Mouse (Mus musculus): ENCODE measurements around the gene Olfr1509. TPM values are rescaled to one million over a fixed set of nuclear protein-coding genes. Genes with fewer than 3 reads are reported as not detected.

Gene Olfr1509
- polyA plus RNA-seq, 1 experiment: not detected

DNA sequence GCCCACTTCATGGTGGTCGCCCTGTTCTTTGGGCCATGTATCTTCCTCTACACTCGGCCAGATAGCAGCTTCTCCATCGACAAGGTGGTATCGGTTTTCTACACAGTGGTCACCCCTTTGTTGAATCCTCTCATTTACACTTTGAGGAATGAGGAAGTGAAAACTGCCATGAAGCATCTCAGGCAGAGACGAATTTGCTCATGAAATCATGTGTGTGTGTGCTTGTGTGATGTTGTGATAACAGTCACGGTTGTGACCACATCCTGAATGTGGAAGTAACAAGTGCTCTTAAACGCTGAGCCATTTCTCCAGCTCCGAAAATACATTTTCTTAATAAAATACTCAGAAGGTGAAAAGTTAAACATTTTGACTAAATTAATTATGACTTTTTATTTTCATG, 8.3 kb downstream of the Olfr1509 start:
- TF ChIP-seq TCF12 (IDR thresholded peaks at IDR 0.05; ENCODE audit: insufficient read depth, poor library complexity, severe bottlenecking) (no peak), POLR2AphosphoS2 (IDR thresholded peaks at IDR 0.05; ENCODE audit: insufficient read length, low read depth) (no peak), MYOG (IDR thresholded peaks at IDR 0.05; ENCODE audit: control insufficient read depth in 1 of 3, insufficient read depth in 1 of 3, insufficient read length in 2 of 3, low read depth in 2 of 3) (no peak), POLR2A (IDR thresholded peaks at IDR 0.05; ENCODE audit: insufficient read length, low read depth) (no peak), TCF3 (IDR thresholded peaks at IDR 0.05; ENCODE audit: insufficient read length, low read depth) (no peak), CEBPB (IDR thresholded peaks at IDR 0.05; ENCODE audit: insufficient read depth, poor library complexity, severe bottlenecking) (no peak), MYOD1 (IDR thresholded peaks at IDR 0.05; ENCODE audit: control insufficient read depth in 1 of 3, insufficient read length in 2 of 3, low read depth in 2 of 3) (no peak), E2F4 (IDR thresholded peaks at IDR 0.05; ENCODE audit: insufficient read depth) (no peak), SRF (IDR thresholded peaks at IDR 0.05; ENCODE audit: control insufficient read depth, insufficient read length, low read depth) (no peak), USF1 (IDR thresholded peaks at IDR 0.05; ENCODE audit: low read depth) (no peak), REST (IDR thresholded peaks at IDR 0.05; ENCODE audit: insufficient read depth, insufficient read length) (no peak), MAX (IDR thresholded peaks at IDR 0.05; ENCODE audit: low read depth) (no peak)
- H3K4me3 ChIP-seq: no peak overlapping the region
- no peak overlapping the region for H3K4me2 ChIP-seq (ENCODE audit: low read depth)
- no peak overlapping the region for H3ac ChIP-seq (ENCODE audit: control insufficient read depth, insufficient read length)
- H3K79me2 ChIP-seq (ENCODE audit: control insufficient read depth, insufficient read depth): no peaks in the 10 kb centered on the region
- no peaks in the 10 kb centered on the region for H3K27me3 ChIP-seq (ENCODE audit: control insufficient read depth, insufficient read depth, insufficient read length)
- no peaks in the 10 kb centered on the region for H3K36me3 ChIP-seq (ENCODE audit: control insufficient read depth, insufficient read depth)

DNA sequence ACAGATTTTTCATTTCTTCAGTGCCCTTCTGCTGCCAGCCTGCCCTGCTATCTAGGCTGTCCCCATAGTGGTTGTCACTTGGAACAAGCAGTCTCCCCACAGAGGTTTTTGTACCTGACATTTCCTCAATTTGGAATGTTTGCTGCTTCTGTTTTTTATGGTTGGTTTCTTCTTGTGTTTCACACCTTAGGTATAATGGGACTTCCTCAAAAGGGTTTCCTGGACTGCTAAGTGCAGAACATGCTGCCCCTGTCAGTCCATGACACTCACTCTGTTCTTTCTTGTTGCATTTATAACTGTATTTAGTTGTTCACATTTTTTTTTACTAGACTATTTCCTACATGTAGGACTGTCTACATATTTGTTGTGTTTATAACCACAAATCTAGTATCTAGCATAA, 19.1 kb downstream of the Olfr1509 start:
- no peak overlapping the region for H3ac ChIP-seq (ENCODE audit: control insufficient read depth, insufficient read length)
- H3K36me3 ChIP-seq (ENCODE audit: control insufficient read depth, insufficient read depth): no peaks in the 10 kb centered on the region
- no peaks in the 10 kb centered on the region for H3K79me2 ChIP-seq (ENCODE audit: control insufficient read depth, insufficient read depth)
- TF ChIP-seq REST (IDR thresholded peaks at IDR 0.05; ENCODE audit: insufficient read depth, insufficient read length): no peak
- no peak for TF ChIP-seq TCF3 (IDR thresholded peaks at IDR 0.05; ENCODE audit: insufficient read length, low read depth)
- TF ChIP-seq MYOD1 (IDR thresholded peaks at IDR 0.05; ENCODE audit: control insufficient read depth in 1 of 3, insufficient read length in 2 of 3, low read depth in 2 of 3): no peak
- no peak for TF ChIP-seq MAX (IDR thresholded peaks at IDR 0.05; ENCODE audit: low read depth)
- no peak for TF ChIP-seq TCF12 (IDR thresholded peaks at IDR 0.05; ENCODE audit: insufficient read depth, poor library complexity, severe bottlenecking)
- no peak for TF ChIP-seq CEBPB (IDR thresholded peaks at IDR 0.05; ENCODE audit: insufficient read depth, poor library complexity, severe bottlenecking)
- H3K27me3 ChIP-seq (ENCODE audit: control insufficient read depth, insufficient read depth, insufficient read length): no peaks in the 10 kb centered on the region
- H3K4me2 ChIP-seq (ENCODE audit: low read depth): no peak overlapping the region
- H3K4me3 ChIP-seq: no peak overlapping the region

DNA sequence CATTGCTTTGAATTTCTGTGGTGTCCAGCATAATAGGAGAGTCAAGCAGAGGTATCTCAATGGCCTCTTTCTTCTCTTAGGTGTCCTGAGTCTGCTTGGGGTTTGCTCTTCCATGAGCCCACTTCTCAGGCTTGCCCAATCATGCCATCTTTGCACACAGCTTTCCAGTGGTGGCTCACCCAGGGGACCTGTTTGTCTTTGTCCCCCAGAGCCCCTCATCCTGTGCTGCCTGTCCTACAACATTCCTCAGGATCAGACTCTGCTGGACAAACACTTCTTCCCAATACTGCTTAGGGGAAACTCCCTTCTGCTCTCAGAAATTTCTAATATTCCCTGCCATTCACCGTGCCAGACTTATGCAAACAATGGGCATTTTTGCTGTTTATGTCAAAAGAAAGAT, 22.9 kb downstream of the Olfr1509 start:
- no peak for TF ChIP-seq TCF3 (IDR thresholded peaks at IDR 0.05; ENCODE audit: insufficient read length, low read depth)
- no peak for TF ChIP-seq SRF (IDR thresholded peaks at IDR 0.05; ENCODE audit: control insufficient read depth, insufficient read length, low read depth)
- TF ChIP-seq MYOD1 (IDR thresholded peaks at IDR 0.05; ENCODE audit: control insufficient read depth in 1 of 3, insufficient read length in 2 of 3, low read depth in 2 of 3): no peak
- no peak for TF ChIP-seq POLR2AphosphoS2 (IDR thresholded peaks at IDR 0.05; ENCODE audit: insufficient read length, low read depth)
- TF ChIP-seq E2F4 (IDR thresholded peaks at IDR 0.05; ENCODE audit: insufficient read depth): no peak
- no peak for TF ChIP-seq TCF12 (IDR thresholded peaks at IDR 0.05; ENCODE audit: insufficient read depth, poor library complexity, severe bottlenecking)
- no peak for TF ChIP-seq CEBPB (IDR thresholded peaks at IDR 0.05; ENCODE audit: insufficient read depth, poor library complexity, severe bottlenecking)
- no peak for TF ChIP-seq REST (IDR thresholded peaks at IDR 0.05; ENCODE audit: insufficient read depth, insufficient read length)
- no peak for TF ChIP-seq MAX (IDR thresholded peaks at IDR 0.05; ENCODE audit: low read depth)
- no peak for TF ChIP-seq POLR2A (IDR thresholded peaks at IDR 0.05; ENCODE audit: insufficient read length, low read depth)
- TF ChIP-seq MYOG (IDR thresholded peaks at IDR 0.05; ENCODE audit: control insufficient read depth in 1 of 3, insufficient read depth in 1 of 3, insufficient read length in 2 of 3, low read depth in 2 of 3): no peak
- TF ChIP-seq USF1 (IDR thresholded peaks at IDR 0.05; ENCODE audit: low read depth): no peak
- no peaks in the 10 kb centered on the region for H3K79me2 ChIP-seq (ENCODE audit: control insufficient read depth, insufficient read depth)
- H3K27me3 ChIP-seq (ENCODE audit: control insufficient read depth, insufficient read depth, insufficient read length): no peaks in the 10 kb centered on the region
- no peak overlapping the region for H3K4me3 ChIP-seq
- no peak overlapping the region for H3ac ChIP-seq (ENCODE audit: control insufficient read depth, insufficient read length)
- H3K36me3 ChIP-seq (ENCODE audit: control insufficient read depth, insufficient read depth): no peaks in the 10 kb centered on the region
- no peak overlapping the region for H3K4me2 ChIP-seq (ENCODE audit: low read depth)

DNA sequence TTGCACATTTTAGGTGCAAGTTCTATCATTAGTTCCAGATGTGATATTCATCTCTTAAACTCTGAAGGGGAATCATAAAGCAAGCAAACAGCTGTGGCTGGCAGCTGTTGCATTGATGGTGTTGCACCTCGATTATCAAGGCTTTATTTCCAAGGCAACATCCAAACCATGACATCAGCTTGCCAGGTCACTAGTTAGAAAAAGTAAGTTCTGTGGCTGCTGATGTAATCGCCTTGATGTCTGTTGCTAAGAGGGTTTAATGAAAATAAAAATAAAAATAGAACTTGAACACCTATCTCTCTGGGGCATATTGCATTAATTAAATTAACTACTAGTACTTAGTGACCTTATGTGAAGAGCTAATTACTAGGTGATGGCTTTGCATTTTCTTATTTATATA, 24.6 kb downstream of the Olfr1509 start, which contains the start of gene Olfr1508:
TSS of gene Olfr1508 (minus strand) at position 101 of the 400 bp plus-strand sequence.
- H3K27me3 ChIP-seq (ENCODE audit: control insufficient read depth, insufficient read depth, insufficient read length): no peaks in the 10 kb centered on the region
- H3K4me2 ChIP-seq (ENCODE audit: low read depth): no peak within 1 kb of the TSS
- no peak within 1 kb of the TSS for H3K4me3 ChIP-seq
- TF ChIP-seq MYOG (IDR thresholded peaks at IDR 0.05; ENCODE audit: control insufficient read depth in 1 of 3, insufficient read depth in 1 of 3, insufficient read length in 2 of 3, low read depth in 2 of 3): no peak
- TF ChIP-seq MAX (IDR thresholded peaks at IDR 0.05; ENCODE audit: low read depth): no peak
- no peak for TF ChIP-seq POLR2A (IDR thresholded peaks at IDR 0.05; ENCODE audit: insufficient read length, low read depth)
- no peak for TF ChIP-seq USF1 (IDR thresholded peaks at IDR 0.05; ENCODE audit: low read depth)
- TF ChIP-seq MYOD1 (IDR thresholded peaks at IDR 0.05; ENCODE audit: control insufficient read depth in 1 of 3, insufficient read length in 2 of 3, low read depth in 2 of 3): no peak
- no peak for TF ChIP-seq POLR2AphosphoS2 (IDR thresholded peaks at IDR 0.05; ENCODE audit: insufficient read length, low read depth)
- no peak for TF ChIP-seq CEBPB (IDR thresholded peaks at IDR 0.05; ENCODE audit: insufficient read depth, poor library complexity, severe bottlenecking)
- TF ChIP-seq TCF12 (IDR thresholded peaks at IDR 0.05; ENCODE audit: insufficient read depth, poor library complexity, severe bottlenecking): no peak
- no peak within 1 kb of the TSS for H3ac ChIP-seq (ENCODE audit: control insufficient read depth, insufficient read length)
- no peaks in the 10 kb centered on the region for H3K36me3 ChIP-seq (ENCODE audit: control insufficient read depth, insufficient read depth)
- no peaks in the 10 kb centered on the region for H3K79me2 ChIP-seq (ENCODE audit: control insufficient read depth, insufficient read depth)

DNA sequence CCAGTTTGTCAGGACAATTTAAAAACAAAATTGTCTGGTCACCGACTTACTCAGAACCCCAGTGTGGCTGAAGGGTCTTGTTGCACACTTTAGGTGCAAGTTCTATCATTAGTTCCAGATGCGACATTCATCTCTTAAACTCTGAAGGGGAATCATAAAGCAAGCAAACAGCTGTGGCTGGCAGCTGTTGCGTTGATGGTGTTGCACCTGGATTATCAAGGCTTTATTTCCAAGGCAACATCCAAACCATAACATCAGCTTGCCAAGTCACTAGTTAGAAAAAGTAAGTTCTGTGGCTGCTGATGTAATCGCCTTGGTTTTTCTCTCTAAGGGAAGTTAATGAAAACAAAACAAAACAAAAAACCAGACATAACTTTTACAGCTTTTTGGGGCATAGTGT, 52.7 kb downstream of the Olfr1509 start, which contains the start of gene Olfr1507:
TSS of gene Olfr1507 (minus strand) at position 234 of the 400 bp plus-strand sequence.
- Histone ChIP-seq H3K4me3 (no peak within 1 kb of the TSS), H3K36me3 (ENCODE audit: control insufficient read depth, insufficient read depth) (no peaks in the 10 kb centered on the region), H3K27me3 (ENCODE audit: control insufficient read depth, insufficient read depth, insufficient read length) (no peaks in the 10 kb centered on the region), H3ac (ENCODE audit: control insufficient read depth, insufficient read length) (no peak within 1 kb of the TSS), H3K4me2 (ENCODE audit: low read depth) (no peak within 1 kb of the TSS), H3K79me2 (ENCODE audit: control insufficient read depth, insufficient read depth) (no peaks in the 10 kb centered on the region)
- TF ChIP-seq USF1 (IDR thresholded peaks at IDR 0.05; ENCODE audit: low read depth): no peak
- TF ChIP-seq MYOD1 (IDR thresholded peaks at IDR 0.05; ENCODE audit: control insufficient read depth in 1 of 3, insufficient read length in 2 of 3, low read depth in 2 of 3): no peak
- no peak for TF ChIP-seq SRF (IDR thresholded peaks at IDR 0.05; ENCODE audit: control insufficient read depth, insufficient read length, low read depth)
- no peak for TF ChIP-seq TCF3 (IDR thresholded peaks at IDR 0.05; ENCODE audit: insufficient read length, low read depth)
- TF ChIP-seq MAX (IDR thresholded peaks at IDR 0.05; ENCODE audit: low read depth): no peak
- no peak for TF ChIP-seq E2F4 (IDR thresholded peaks at IDR 0.05; ENCODE audit: insufficient read depth)
- TF ChIP-seq POLR2A (IDR thresholded peaks at IDR 0.05; ENCODE audit: insufficient read length, low read depth): no peak
- no peak for TF ChIP-seq CEBPB (IDR thresholded peaks at IDR 0.05; ENCODE audit: insufficient read depth, poor library complexity, severe bottlenecking)
